Mouse (Mus musculus) CH12.LX (cell line): ENCODE measurements around the gene Mycbp.
A peak's percentile ranks its signal among the peaks of the same experiment; 100 is the strongest.

ENCODE experiments used
- CTCF ChIP-seq, 2 experiments: IDR thresholded peaks in 1 of 2; conservative IDR thresholded peaks in 1 of 2; 2 replicates each; pipeline ENCODE4 v1.5.1; 2011 to 2012; ENCODE audit warnings: low read depth in 2 of 2, low read length in 2 of 2, improper control_type of control experiment in 1 of 2, inconsistent platforms in 1 of 2, mild to moderate bottlenecking in 1 of 2, moderate library complexity in 1 of 2
- EP300 ChIP-seq: IDR thresholded peaks from 2 replicates; pipeline ENCODE4 v1.6.1; 2011; ENCODE audit warnings: low read length, improper control_type of control experiment
- GABPA ChIP-seq: IDR thresholded peaks from 2 replicates; pipeline ENCODE4 v1.6.1; 2012; ENCODE audit warnings: low read depth, low read length, improper control_type of control experiment, inconsistent platforms; ENCODE audit not compliant: insufficient replicate concordance
- HCFC1 ChIP-seq: IDR thresholded peaks from 2 replicates; pipeline ENCODE4 v1.6.1; 2012; ENCODE audit warnings: low read depth, mild to moderate bottlenecking, inconsistent platforms, low read length, improper control_type of control experiment
- KAT2A ChIP-seq: IDR thresholded peaks from 2 replicates; pipeline ENCODE4 v1.6.1; 2012; ENCODE audit warnings: low read length, improper control_type of control experiment, inconsistent platforms; ENCODE audit not compliant: insufficient replicate concordance
- MAFK ChIP-seq: IDR thresholded peaks from 2 replicates; pipeline ENCODE4 v1.6.1; 2011; ENCODE audit warnings: low read length, improper control_type of control experiment; ENCODE audit not compliant: insufficient replicate concordance
- MAX ChIP-seq: IDR thresholded peaks from 2 replicates; pipeline ENCODE4 v1.6.1; 2011; ENCODE audit warnings: low read length, improper control_type of control experiment
- MEF2A ChIP-seq: IDR thresholded peaks from 2 replicates; pipeline ENCODE4 v1.6.1; 2014; ENCODE audit warnings: low read depth, mild to moderate bottlenecking, inconsistent platforms, low read length, improper control_type of control experiment, borderline replicate concordance
- POLR2A ChIP-seq: IDR thresholded peaks from 2 replicates; pipeline ENCODE4 v1.6.1; 2011; ENCODE audit warnings: low read depth, mild to moderate bottlenecking, improper control_type of control experiment, low read length
- RCOR1 ChIP-seq: conservative IDR thresholded peaks from 2 replicates; pipeline ENCODE4 v1.6.1; 2012; ENCODE audit warnings: low read depth, mild to moderate bottlenecking, inconsistent platforms, low read length, improper control_type of control experiment
- SIN3A ChIP-seq: IDR thresholded peaks from 2 replicates; pipeline ENCODE4 v1.6.1; 2012; ENCODE audit warnings: low read length, improper control_type of control experiment, inconsistent platforms
- USF2 ChIP-seq: conservative IDR thresholded peaks from 2 replicates; pipeline ENCODE4 v1.6.1; 2011; ENCODE audit warnings: low read depth, low read length, improper control_type of control experiment

- no peak for TF ChIP-seq POLR2A
- TF ChIP-seq MAX: peak; percentile 51; the same call in 1 of the 2 replicates
- peak; percentile 94 for TF ChIP-seq SIN3A
- TF ChIP-seq HCFC1: no peak; the same call in 1 of the 2 replicates
- TF ChIP-seq MAFK: no peak
- no peak for TF ChIP-seq GABPA
- TF ChIP-seq MEF2A: peak; percentile 90
- TF ChIP-seq CTCF (conservative IDR thresholded peaks at IDR 0.05 in 1 of 2, IDR thresholded peaks at IDR 0.05 in 1 of 2; ENCODE audit: low read depth in 2 of 2, low read length in 2 of 2): no peak
- TF ChIP-seq KAT2A: no peak
- TF ChIP-seq USF2: no peak
- peak; percentile 73 for TF ChIP-seq EP300
- TF ChIP-seq RCOR1: no peak
Observed at GRCm38 (mm10) chr4:123927961-123928360, 23.3 kb downstream of the Mycbp start.
